Mouse (Mus musculus): ENCODE data around the gene Sirpa.

GRCm38 (mm10) chr2:129604032-129604431, 11.4 kb downstream of the Sirpa start:
- TF ChIP-seq ZC3H11A (IDR thresholded peaks at IDR 0.05; ENCODE audit: borderline replicate concordance, low read depth, low read length): no peak
- no peak for TF ChIP-seq ZNF384 (IDR thresholded peaks at IDR 0.05; ENCODE audit: low read depth, low read length)

All from ES-E14 (cell line).